Mouse (Mus musculus): ENCODE measurements around the gene Tuba1a.

DNA sequence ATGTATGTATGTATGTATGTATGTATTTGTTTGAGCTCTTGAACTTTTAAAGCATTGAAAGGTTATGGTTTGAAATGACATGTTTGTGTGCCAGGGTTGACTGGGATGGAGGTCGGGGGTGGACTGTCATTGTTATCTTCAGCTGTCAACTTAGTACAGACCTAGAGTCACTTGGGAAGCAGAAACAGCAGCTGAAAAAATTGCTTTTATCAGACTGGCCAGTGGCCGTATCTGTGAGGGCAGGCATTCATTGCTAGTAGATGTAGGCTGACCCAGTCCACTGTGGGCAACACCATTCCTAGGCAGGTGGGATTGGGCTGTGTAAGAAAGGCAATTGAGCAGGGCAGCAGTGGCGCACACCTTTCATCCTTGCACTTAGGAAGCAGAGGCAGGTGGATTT, 6.0 kb upstream of the Tuba1a start:
- TF ChIP-seq GATA1 (IDR thresholded peaks at IDR 0.05; ENCODE audit: borderline replicate concordance, low read length) (no peak), FLI1 (IDR thresholded peaks at IDR 0.05; ENCODE audit: low read length) (no peak)

Data from megakaryocyte, embryonic 14.5 days (primary cell).